Mouse (Mus musculus): ENCODE data around the gene Chic1. TPM values are rescaled to one million over a fixed set of nuclear protein-coding genes. Genes with fewer than 3 reads are reported as not detected.

The Chic1 gene
- polyA plus RNA-seq, 1 experiment from 2014 or later: 3.3 TPM

Other genes with a start within 250 kb of the Chic1 start
- 35.5 and 45.5 TPM in 2 replicates for gene Nap1l2, start 169.8 kb upstream of the Chic1 start, polyA plus RNA-seq (2014; fragmentation: Nextera tagmentation; extraction: Ambion mirVana)
- not detected in 2 replicates for gene Cdx4, start 35.1 kb upstream of the Chic1 start, polyA plus RNA-seq (2014; fragmentation: Nextera tagmentation; extraction: Ambion mirVana)
- gene Tsx, start 58.0 kb downstream of the Chic1 start, polyA plus RNA-seq (2014; fragmentation: Nextera tagmentation; extraction: Ambion mirVana): not detected in 2 replicates
- not detected in 2 replicates for gene Gm26992, start 65.5 kb downstream of the Chic1 start, polyA plus RNA-seq (2014; fragmentation: Nextera tagmentation; extraction: Ambion mirVana)